ENCODE assay signal across 8 mouse cellular contexts in genomic region chr5:139371118-139371517, GRCm38 (mm10). TPM values are rescaled to one million over a fixed set of nuclear protein-coding genes. Genes with fewer than 3 reads are reported as not detected.
DNase-seq lines count a peak whose midpoint lies in the region; ATAC-seq and TF ChIP-seq lines count a peak whose summit lies in the region.
"Had no signal": no experiment of that assay in that cellular context is flagged by ENCODE, and none has a peak within 500 bp of the region (broad histone marks: within the 10 kb centered on the region; RNA-seq: fewer than 3 reads in every experiment).

No protein-coding gene starts in this region.

- peaks cover 22% of the 10 kb centered on the region for H3K4me1 ChIP-seq in lung, embryonic 16.5 days (replicated peaks; ENCODE audit: control insufficient read depth, insufficient read depth, low read length)
- peaks cover 9% of the 10 kb centered on the region for H3K4me1 ChIP-seq in forebrain, embryonic 14.5 days (ENCODE audit: control insufficient read depth, insufficient read depth, low read length)
- peaks cover 25% of the 10 kb centered on the region for H3K4me1 ChIP-seq in limb, embryonic 13.5 days
- peaks cover 15% of the 10 kb centered on the region for H3K4me1 ChIP-seq in small intestine, adult 2 months (ENCODE audit: control insufficient read depth, insufficient read depth, insufficient read length, low read length)

- no peaks in the 10 kb centered on the region for H3K36me3 ChIP-seq in lung, embryonic 16.5 days (ENCODE audit: control insufficient read depth, insufficient read depth, low read length)
- H3K36me3 ChIP-seq in forebrain, embryonic 14.5 days (ENCODE audit: control insufficient read depth, insufficient read depth, low read length): no peaks in the 10 kb centered on the region
- no peaks in the 10 kb centered on the region for H3K36me3 ChIP-seq in limb, embryonic 13.5 days
- H3K36me3 ChIP-seq in small intestine, adult 2 months (ENCODE audit: control insufficient read depth, insufficient read depth, low read length): no peaks in the 10 kb centered on the region

- H3K9me3 ChIP-seq in lung, embryonic 16.5 days (ENCODE audit: control insufficient read depth, low read length): no peaks in the 10 kb centered on the region
- no peaks in the 10 kb centered on the region for H3K9me3 ChIP-seq in forebrain, embryonic 14.5 days (replicated peaks; ENCODE audit: control insufficient read depth, low read length)
- no peaks in the 10 kb centered on the region for H3K9me3 ChIP-seq in limb, embryonic 13.5 days

- H3K9ac ChIP-seq in lung, embryonic 16.5 days (ENCODE audit: low read length): peak overlapping the region; percentile 97
- peak overlapping the region; percentile 84 for H3K9ac ChIP-seq in forebrain, embryonic 14.5 days (ENCODE audit: low read length)
- peak overlapping the region; percentile 94 for H3K9ac ChIP-seq in limb, embryonic 13.5 days

- 50% methylated on average over 5 of the region's 5 CpGs for WGBS in lung, embryonic 16.5 days
- WGBS in forebrain, embryonic 14.5 days: 65% methylated on average over 5 of the region's 5 CpGs
- 65% methylated on average over 5 of the region's 5 CpGs for WGBS in limb, embryonic 13.5 days
- 77% methylated on average over 5 of the region's 5 CpGs for whole genome bisulfite sequencing in small intestine, adult 2 months

- ATAC-seq in lung, embryonic 16.5 days (ENCODE audit: low read depth): no peak
- no peak for ATAC-seq in forebrain, embryonic 14.5 days
- no peak for ATAC-seq in limb, embryonic 13.5 days (ENCODE audit: low FRiP score, low read depth)

- peak overlapping the region; percentile 80 for H3K4me3 ChIP-seq in lung, embryonic 16.5 days (ENCODE audit: low read length)
- no peak overlapping the region for H3K4me3 ChIP-seq in forebrain, embryonic 14.5 days (ENCODE audit: low read depth, low read length)
- H3K4me3 ChIP-seq in limb, embryonic 13.5 days: peak overlapping the region; percentile 71
- peak overlapping the region; percentile 68; the same call in 1 of the 2 replicates for H3K4me3 ChIP-seq in small intestine, adult 2 months (ENCODE audit: low read depth, low read length)

- H3K27me3 ChIP-seq in lung, embryonic 16.5 days (ENCODE audit: control insufficient read depth, insufficient read depth, low read depth, low read length): no peaks in the 10 kb centered on the region
- H3K27me3 ChIP-seq in forebrain, embryonic 14.5 days (replicated peaks; ENCODE audit: control insufficient read depth, insufficient read depth, low read length): no peaks in the 10 kb centered on the region
- H3K27me3 ChIP-seq in limb, embryonic 13.5 days: no peaks in the 10 kb centered on the region
- no peaks in the 10 kb centered on the region for H3K27me3 ChIP-seq in small intestine, adult 2 months (ENCODE audit: control insufficient read depth, insufficient read depth, low read length)

- no peak for TF ChIP-seq POLR2A in small intestine, adult 2 months (IDR thresholded peaks at IDR 0.05; ENCODE audit: low read depth, low read length)

- H3K27ac ChIP-seq in lung, embryonic 16.5 days (ENCODE audit: low read length): no peak overlapping the region; the same call in 1 of the 2 replicates
- no peak overlapping the region for H3K27ac ChIP-seq in forebrain, embryonic 14.5 days (ENCODE audit: low read depth, low read length)
- H3K27ac ChIP-seq in limb, embryonic 13.5 days: peak overlapping the region; percentile 84; the same call in 1 of the 2 replicates
- H3K27ac ChIP-seq in small intestine, adult 2 months (ENCODE audit: insufficient read depth, low read depth, low read length): peak overlapping the region; percentile 73

- no peak for TF ChIP-seq CTCF in small intestine, adult 2 months (IDR thresholded peaks at IDR 0.05; ENCODE audit: extremely low read depth, insufficient read length, insufficient replicate concordance, low read depth, low read length)

- peak overlapping the region; percentile 94 for H3K4me2 ChIP-seq in lung, embryonic 16.5 days (ENCODE audit: low read depth, low read length)
- H3K4me2 ChIP-seq in forebrain, embryonic 14.5 days (ENCODE audit: low read length): peak overlapping the region; percentile 92
- peak overlapping the region; percentile 78 for H3K4me2 ChIP-seq in limb, embryonic 13.5 days (replicated peaks)

- DNase-seq in lung, postnatal 4 days: no peak
- DNase-seq in forebrain, embryonic 14.5 days (ENCODE audit: low spot score): no peak
- no peak for DNase-seq in kidney, postnatal 10 days
- no peak for DNase-seq in left cerebral cortex, adult 9 months (ENCODE audit: low spot score in 2 of 2)
- DNase-seq: gastrocnemius, postnatal 25 days had no signal

RNA-seq across cellular contexts. Expression of gene Gpr146, which starts 6.4 kb away (rescaled TPM):
- polyA plus RNA-seq in lung, embryonic 16.5 days (2015; fragmentation: Nextera tagmentation; extraction: Ambion mirVana): 6.6 and 8.6 TPM in 2 replicates
- 0.85 and 0.93 TPM in 2 replicates for polyA plus RNA-seq in forebrain, embryonic 14.5 days (2014; fragmentation: Nextera tagmentation; extraction: Ambion mirVana)
- 1.4 and 1.9 TPM in 2 replicates for polyA plus RNA-seq in limb, embryonic 13.5 days (2015; fragmentation: Nextera tagmentation; extraction: Ambion mirVana)
- 4.0 and 6.8 TPM in 2 replicates for polyA plus RNA-seq in small intestine, adult 2 months (2012; rRNA removed)

RNA-seq across cellular contexts. Expression of gene Cyp2w1, which starts 18.7 kb away (rescaled TPM):
- polyA plus RNA-seq in lung, embryonic 16.5 days (2015; fragmentation: Nextera tagmentation; extraction: Ambion mirVana): 0.18 and 0.33 TPM in 2 replicates
- not detected in 2 replicates for polyA plus RNA-seq in forebrain, embryonic 14.5 days (2014; fragmentation: Nextera tagmentation; extraction: Ambion mirVana)
- 2.8 and 4.5 TPM in 2 replicates for polyA plus RNA-seq in limb, embryonic 13.5 days (2015; fragmentation: Nextera tagmentation; extraction: Ambion mirVana)
- polyA plus RNA-seq in small intestine, adult 2 months (2012; rRNA removed): 0.32 and 2.0 TPM in 2 replicates

RNA-seq across cellular contexts. Expression of gene Cox19, which starts 19.9 kb away (rescaled TPM):
- polyA plus RNA-seq in lung, embryonic 16.5 days (2015; fragmentation: Nextera tagmentation; extraction: Ambion mirVana): 79.8 and 94.4 TPM in 2 replicates
- 127 and 155 TPM in 2 replicates for polyA plus RNA-seq in forebrain, embryonic 14.5 days (2014; fragmentation: Nextera tagmentation; extraction: Ambion mirVana)
- polyA plus RNA-seq in limb, embryonic 13.5 days (2015; fragmentation: Nextera tagmentation; extraction: Ambion mirVana): 98.3 and 109 TPM in 2 replicates
- polyA plus RNA-seq in small intestine, adult 2 months (2012; rRNA removed): 58.8 and 104 TPM in 2 replicates

RNA-seq across cellular contexts. Expression of gene C130050O18Rik, which starts 34.0 kb away (rescaled TPM):
- polyA plus RNA-seq in lung, embryonic 16.5 days (2015; fragmentation: Nextera tagmentation; extraction: Ambion mirVana): 1.3 and 1.7 TPM in 2 replicates
- polyA plus RNA-seq in forebrain, embryonic 14.5 days (2014; fragmentation: Nextera tagmentation; extraction: Ambion mirVana): 0.18 TPM in 1 of 2 replicates, not detected in the other
- polyA plus RNA-seq in limb, embryonic 13.5 days (2015; fragmentation: Nextera tagmentation; extraction: Ambion mirVana): 3.5 and 3.9 TPM in 2 replicates
- polyA plus RNA-seq in small intestine, adult 2 months (2012; rRNA removed): 3.0 and 3.5 TPM in 2 replicates

RNA-seq across cellular contexts. Expression of gene Adap1, which starts 45.7 kb away (rescaled TPM):
- 1.7 and 1.9 TPM in 2 replicates for polyA plus RNA-seq in lung, embryonic 16.5 days (2015; fragmentation: Nextera tagmentation; extraction: Ambion mirVana)
- polyA plus RNA-seq in forebrain, embryonic 14.5 days (2014; fragmentation: Nextera tagmentation; extraction: Ambion mirVana): 12.8 and 21.6 TPM in 2 replicates
- polyA plus RNA-seq in limb, embryonic 13.5 days (2015; fragmentation: Nextera tagmentation; extraction: Ambion mirVana): 0.94 and 1.2 TPM in 2 replicates
- 57.8 and 234 TPM in 2 replicates for polyA plus RNA-seq in small intestine, adult 2 months (2012; rRNA removed)

Comparison
In these comparisons a context has a peak if more than half of its experiments do, and no peak if none do; other contexts are left out.
1. H3K27ac ChIP-seq: peak in limb, embryonic 13.5 days (single experiment) and small intestine, adult 2 months (single experiment); none in lung, embryonic 16.5 days (single experiment) and forebrain, embryonic 14.5 days (single experiment).
2. Peak in every context shown above with its lines, with median percentiles within 50 percentile points of each other: H3K4me2 ChIP-seq and H3K9ac ChIP-seq.